Mouse (Mus musculus) v-Abl transformed pro-B cells (cell line): ENCODE results near the gene Gm8122.
"Not testable (repeated sequence)": the region's sequence is repeated elsewhere in the genome, so short reads cannot be mapped to it uniquely, and the experiment has no call there.

Source experiments
- in situ Hi-C, 2 experiments: fragments of 400-800 bp; cut with MboI; formaldehyde crosslinking; loops; one replicate each; pipeline ENCODE4 v1.15.1; 2025; ENCODE audit not compliant: unreplicated experiment in 2 of 2

The Gm8122 gene

DNA sequence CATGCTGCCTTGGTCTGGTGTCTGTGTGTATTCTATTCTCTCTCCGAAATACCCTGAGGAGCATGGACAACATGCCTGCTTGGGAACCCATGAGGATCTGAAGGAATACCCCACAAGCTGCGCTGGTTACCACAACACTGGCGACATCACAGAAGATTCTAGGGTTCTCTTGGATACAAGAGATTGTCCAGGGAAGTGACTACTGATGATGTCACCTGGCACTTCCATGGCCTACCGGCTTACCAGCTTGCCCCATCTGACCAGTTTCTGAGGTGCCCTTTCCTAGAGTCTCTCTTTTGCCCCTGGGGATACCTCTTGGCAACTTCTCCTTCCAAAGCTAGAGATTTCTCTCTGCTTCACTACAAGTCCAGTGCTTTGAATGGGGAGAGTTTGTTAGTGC is at the start of gene Gm8122:
Gene Gm8122 (minus strand): TSS at position 101 of the 400 bp plus-strand sequence.
- in situ Hi-C loops: not testable (repeated sequence)

- in situ Hi-C loops: not testable (repeated sequence)
Observed at GRCm38 (mm10) chr14:43278681-43279080, 43.6 kb upstream of the Gm8122 start.

DNA sequence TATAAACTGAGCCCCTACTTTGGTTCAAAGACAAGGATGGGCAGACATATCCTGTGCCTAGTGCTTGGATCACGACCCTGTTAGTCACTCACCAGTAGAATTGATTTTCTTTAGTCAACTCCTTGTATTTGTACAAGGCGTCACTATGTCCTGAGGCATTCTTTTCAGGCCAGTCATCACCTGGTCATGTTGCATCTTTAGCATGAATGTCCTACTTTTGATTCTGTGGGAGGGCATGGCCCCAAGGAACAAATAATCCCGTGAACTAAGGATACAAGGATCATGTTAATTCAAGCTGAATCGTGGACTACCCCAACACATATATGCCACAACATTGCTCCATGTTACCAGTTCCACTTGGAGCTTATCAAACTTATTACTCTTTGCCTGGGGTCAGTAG is 43.0 kb upstream of the Gm8122 start:
- in situ Hi-C loops: not testable (repeated sequence)

- in situ Hi-C loops: not testable (repeated sequence)
Observed at GRCm38 (mm10) chr14:43277468-43277867, 42.4 kb upstream of the Gm8122 start.

DNA sequence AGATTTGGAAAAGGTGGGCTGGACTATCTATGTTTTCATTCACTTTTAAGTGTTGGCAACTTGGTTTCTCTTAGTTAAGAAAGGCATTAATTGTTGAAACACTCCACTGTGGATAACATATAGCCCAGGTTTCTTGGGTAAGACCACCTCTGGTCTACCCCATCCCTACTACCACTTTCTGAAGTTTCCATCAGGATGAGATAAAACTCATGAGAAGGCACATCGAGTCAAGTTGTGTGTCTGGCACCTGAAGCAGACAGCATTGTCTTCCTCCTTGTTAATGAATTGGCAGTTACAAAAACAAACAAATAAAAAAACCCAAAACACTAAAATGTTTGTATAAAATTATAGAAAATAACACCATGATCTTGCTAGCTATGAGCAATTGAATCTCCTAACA is 40.6 kb upstream of the Gm8122 start:
- in situ Hi-C loops: not testable (repeated sequence)

GRCm38 (mm10) chr14:43274986-43275511 is 39.9 kb upstream of the Gm8122 start, which contains the start of gene Gm9732:
TSS of gene Gm9732 (plus strand) at chr14:43275036.
- in situ Hi-C loops: not testable (repeated sequence)

DNA sequence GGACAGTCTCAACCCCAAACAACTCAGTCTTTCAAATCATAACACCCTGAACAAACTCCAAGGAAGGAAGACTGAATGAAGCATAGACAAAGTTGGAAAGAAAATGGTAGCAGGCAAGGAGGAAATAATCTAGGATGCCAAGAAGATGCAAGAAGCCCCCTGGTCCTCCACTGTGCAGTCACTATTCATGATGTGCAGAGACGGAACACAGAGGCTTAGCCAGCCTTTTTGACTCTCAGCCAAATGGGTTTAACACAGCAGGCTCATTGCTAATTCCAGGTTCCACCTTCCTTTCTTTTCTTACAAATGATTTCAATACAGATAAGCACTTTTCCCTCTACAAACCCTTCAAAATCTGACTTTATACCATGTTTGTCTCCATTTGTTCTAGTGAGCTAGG is 38.1 kb upstream of the Gm8122 start:
- in situ Hi-C loops: not testable (repeated sequence)

- in situ Hi-C loops: not testable (repeated sequence)
Observed at GRCm38 (mm10) chr14:43269211-43269610, 34.1 kb upstream of the Gm8122 start.

DNA sequence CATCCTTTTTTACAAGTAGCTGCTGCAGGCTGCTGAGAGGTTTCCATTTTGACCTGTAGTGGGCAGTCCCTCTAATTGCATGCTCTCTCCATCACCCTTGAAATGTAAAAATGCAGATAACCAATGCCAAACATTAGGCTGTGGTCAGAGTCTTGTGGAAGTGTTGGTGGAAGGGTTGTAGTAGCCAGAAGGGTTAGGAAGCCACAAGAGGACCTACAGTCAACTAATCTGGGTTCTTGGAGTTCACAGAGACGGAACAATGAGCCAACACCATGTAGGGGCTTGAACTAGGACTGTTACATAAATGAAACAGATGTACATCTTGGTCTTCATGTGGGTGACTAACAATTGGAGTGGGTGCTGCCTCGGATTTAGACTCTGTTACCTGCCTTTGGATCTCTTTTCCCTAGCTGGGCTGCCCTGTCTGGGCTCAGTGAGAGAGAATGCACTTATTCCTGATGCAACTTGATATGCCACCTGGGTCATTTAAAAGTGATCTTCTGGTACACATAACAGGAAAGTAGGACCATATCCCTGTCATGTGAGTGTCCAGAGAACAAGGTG is 33.5 kb upstream of the Gm8122 start:
- in situ Hi-C loops: not testable (repeated sequence)

GRCm38 (mm10) chr14:43263421-43263820 is 28.3 kb upstream of the Gm8122 start:
- in situ Hi-C loops: not testable (repeated sequence)

GRCm38 (mm10) chr14:43258349-43258748 is 23.2 kb upstream of the Gm8122 start, which contains the start of gene Gm8126:
TSS of gene Gm8126 (plus strand) at chr14:43258649.
- in situ Hi-C loops: not testable (repeated sequence)

DNA sequence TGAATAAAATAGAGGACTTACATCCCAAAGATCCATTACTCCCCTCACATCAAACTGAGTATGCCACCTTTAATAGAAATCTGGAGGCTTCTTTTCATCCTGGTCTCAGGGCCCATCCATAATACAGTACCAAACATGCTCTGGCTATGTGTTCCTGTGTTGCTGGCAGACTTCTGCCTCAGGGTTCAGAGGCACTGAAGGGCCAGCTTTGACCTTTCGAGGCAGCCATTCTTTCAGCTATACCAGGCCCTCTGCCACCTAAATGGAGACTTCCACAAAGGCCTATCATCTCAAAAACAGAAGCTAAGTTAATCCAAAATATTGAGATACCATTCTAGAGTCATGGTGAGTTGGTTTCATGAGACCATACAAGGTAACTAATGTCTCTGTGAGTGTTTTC is 21.4 kb upstream of the Gm8122 start:
- in situ Hi-C loops: not testable (repeated sequence)

DNA sequence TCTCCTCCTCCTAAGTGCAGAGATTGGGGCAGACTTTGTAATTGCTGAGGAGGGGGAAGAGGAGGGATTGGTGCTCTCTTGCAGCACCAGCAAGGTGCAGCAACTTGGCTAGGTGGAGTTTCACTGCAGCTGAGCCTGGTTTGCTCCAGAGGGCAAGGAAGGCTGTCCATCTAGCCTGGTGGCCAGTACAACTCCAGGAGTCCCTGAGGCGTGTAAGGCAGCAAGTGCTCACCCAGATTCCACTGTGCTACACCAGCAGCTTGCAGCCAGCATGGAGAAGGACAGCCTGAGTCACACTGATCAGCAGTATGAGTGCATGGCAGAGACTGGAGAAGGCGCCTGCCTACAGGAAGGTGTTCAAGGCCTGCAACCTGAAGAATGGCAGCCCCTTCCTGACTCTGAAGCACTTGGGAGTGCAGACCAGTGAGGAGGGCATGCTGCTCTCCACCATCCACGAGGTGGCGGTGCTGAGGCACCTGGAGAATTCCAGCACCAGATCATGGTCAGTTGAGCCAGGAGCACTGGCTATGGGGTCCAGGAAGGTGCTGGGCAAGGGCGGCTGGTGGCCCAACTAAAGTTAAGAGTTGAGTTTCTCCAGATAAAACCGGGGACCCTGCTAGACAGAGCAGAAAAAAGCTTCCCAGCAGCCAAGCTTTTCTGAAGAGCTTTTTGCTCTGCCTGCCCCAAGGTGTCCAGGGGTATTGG is 15.6 kb upstream of the Gm8122 start:
- in situ Hi-C loops: not testable (repeated sequence)

DNA sequence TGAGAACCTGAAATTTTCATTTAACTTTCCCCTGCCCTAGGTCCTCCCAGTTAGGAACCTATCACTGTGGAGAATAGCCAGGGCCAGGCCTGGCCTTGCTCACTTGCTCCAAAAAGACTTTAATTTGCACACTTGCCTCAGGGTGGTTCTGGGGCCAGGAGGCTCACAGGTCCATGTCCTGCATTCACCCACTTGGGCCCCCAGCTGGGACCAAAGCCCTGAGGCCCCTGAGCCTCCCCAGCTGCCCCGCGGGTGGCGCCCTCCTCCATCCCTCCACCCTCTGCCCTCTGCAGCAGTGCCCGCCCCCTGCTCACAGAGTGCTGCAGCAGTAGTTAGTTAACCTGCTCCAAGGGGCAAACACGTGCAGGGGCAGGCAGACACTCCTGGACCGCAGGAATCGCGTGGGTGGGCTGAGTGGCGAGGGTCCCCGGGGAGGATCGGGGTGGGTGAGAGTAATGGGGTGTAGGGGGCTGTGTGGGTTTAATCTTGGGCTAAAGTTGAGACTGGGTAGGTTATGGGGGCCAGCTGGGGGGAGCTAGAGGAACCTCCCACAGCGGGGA is 14.6 kb upstream of the Gm8122 start:
- in situ Hi-C loops: not testable (repeated sequence)

DNA sequence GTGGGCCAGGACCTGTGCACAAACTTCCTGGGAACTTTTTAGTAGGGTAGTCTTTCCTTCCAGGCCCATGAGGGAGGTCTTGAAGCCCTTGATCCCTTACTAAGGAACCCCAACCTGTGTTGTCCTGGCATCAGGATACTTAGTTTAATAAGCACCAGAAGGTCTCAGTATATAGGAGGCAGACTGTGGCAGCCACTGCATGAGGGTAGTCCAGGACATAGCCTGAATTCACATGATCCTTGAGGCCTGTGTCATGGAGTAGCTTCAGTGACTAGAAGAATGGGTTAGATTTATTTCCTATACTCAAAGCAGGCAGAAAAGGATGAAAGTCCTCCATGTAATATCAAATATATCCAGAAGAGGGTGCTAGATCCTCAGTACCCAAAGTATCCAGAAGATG is 2.7 kb upstream of the Gm8122 start:
- in situ Hi-C loops: not testable (repeated sequence)
